Mouse (Mus musculus) forebrain, postnatal 0 days (tissue): ENCODE measurements around the gene Fbxo28. TPM values are rescaled to one million over a fixed set of nuclear protein-coding genes. Genes with fewer than 3 reads are reported as not detected.

ENCODE experiments used
- ATAC-seq: fragments of 200-750 bp; cut with Nextera tagmentation; 2 replicates; pipeline ENCODE4 v1.8.0; 2017; ENCODE audit warnings: mild to moderate bottlenecking, moderate library complexity
- DNase-seq: peaks from one replicate; pipeline ENCODE4 v3.0.0-alpha.2; 2015
- H3K27ac ChIP-seq: fragments of 300-500 bp; sonication (generic); 2 replicates; pipeline ENCODE4 v1.5.1; 2014; ENCODE audit warnings: low read depth, mild to moderate bottlenecking, antibody characterized with exemption, low read length, moderate library complexity, mixed read lengths
- H3K27me3 ChIP-seq: fragments of 300-500 bp; sonication (generic); 2 replicates; pipeline ENCODE4 v1.6.1; 2014; ENCODE audit warnings: mild to moderate bottlenecking, low read length, mixed read lengths; ENCODE audit not compliant: insufficient read depth
- H3K36me3 ChIP-seq: fragments of 300-500 bp; sonication (generic); 2 replicates; pipeline ENCODE4 v1.6.1; 2014; ENCODE audit warnings: mild to moderate bottlenecking, moderate library complexity; ENCODE audit not compliant: insufficient read depth
- H3K4me1 ChIP-seq: fragments of 300-500 bp; sonication (generic); 2 replicates; pipeline ENCODE4 v1.6.1; 2014; ENCODE audit warnings: antibody characterized with exemption; ENCODE audit not compliant: insufficient read depth
- H3K4me2 ChIP-seq: fragments of 300-500 bp; sonication (generic); 2 replicates; pipeline ENCODE4 v1.6.1; 2014; ENCODE audit warnings: low read depth, mild to moderate bottlenecking, moderate library complexity
- H3K4me3 ChIP-seq: fragments of 300-500 bp; sonication (generic); 2 replicates; pipeline ENCODE4 v1.5.1; 2014; ENCODE audit warnings: low read depth, low read length, mixed read lengths
- H3K9ac ChIP-seq: fragments of 300-500 bp; sonication (generic); 2 replicates; pipeline ENCODE4 v1.6.1; 2014; ENCODE audit warnings: mild to moderate bottlenecking
- H3K9me3 ChIP-seq: fragments of 300-500 bp; sonication (generic); 2 replicates; pipeline ENCODE4 v1.6.1; 2016; ENCODE audit warnings: low read length
- CTCF ChIP-seq: sonication (generic); IDR thresholded peaks from 2 replicates; pipeline ENCODE4 v1.5.1; 2016; ENCODE audit warnings: antibody characterized with exemption, control low read depth, low read depth
- WGBS: fragments of 180-500 bp; shearing (Covaris S2); extraction: QIAGEN DNeasy Blood & Tissue Kit; methylation state at CpG from one replicate; pipeline ENCODE4 v1.1.7; 2014; 5-methylcytosine and 5-hydroxymethylcytosine counted together
- polyA plus RNA-seq: library from polyadenylated mRNA; unstranded; fragments of >200 nt; fragmentation: Nextera tagmentation; extraction: Ambion mirVana; gene quantifications from 2 replicates; pipeline ENCODE4 v1.2.1, GENCODE M21; 2015
- total RNA-seq: library from RNA; depleted of rRNA; stranded (reverse); fragments of >200 nt; gene quantifications from 2 replicates; pipeline ENCODE4 v1.2.3, GENCODE M21; 2014

The Fbxo28 gene
- total and polyA plus RNA-seq, 2 experiments from 2014 or later, result 17.4 to 33.9 TPM

DNA sequence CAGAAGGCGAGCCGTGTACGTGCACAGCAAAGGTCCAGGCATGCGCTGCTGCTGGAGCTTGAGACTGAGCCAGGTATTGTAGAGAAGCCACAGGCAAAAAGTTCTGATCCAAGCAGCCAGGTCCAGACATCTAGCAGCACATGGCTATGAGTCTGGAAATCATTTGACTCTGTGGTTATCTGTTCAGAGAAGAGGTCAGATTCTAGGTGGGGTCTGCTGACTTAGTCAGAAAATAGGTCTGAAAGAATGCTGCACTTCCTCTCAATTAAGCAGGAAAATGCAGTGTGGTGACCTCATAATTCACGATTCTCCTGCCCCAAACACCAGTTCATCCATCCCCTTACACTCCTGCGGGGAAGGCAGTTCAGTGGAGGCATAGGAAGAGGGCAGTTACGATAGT lies 26.9 kb upstream of the Fbxo28 start:
- no peaks in the 10 kb centered on the region for H3K27me3 ChIP-seq
- DNase-seq (no peak), ATAC-seq (no peak)
- no peak for TF ChIP-seq CTCF
- H3K4me3 ChIP-seq, result no peak overlapping the region
- no peaks in the 10 kb centered on the region for H3K36me3 ChIP-seq
- H3K9me3 ChIP-seq, result no peaks in the 10 kb centered on the region
- no peaks in the 10 kb centered on the region for H3K4me1 ChIP-seq
- WGBS, result 69% methylated on average over 7 of the region's 7 CpGs
- no peak overlapping the region for H3K4me2 ChIP-seq
- H3K27ac ChIP-seq, result no peak overlapping the region
- H3K9ac ChIP-seq, result no peak overlapping the region

- H3K27me3 ChIP-seq, result no peaks in the 10 kb centered on the region
- no peaks in the 10 kb centered on the region for H3K4me1 ChIP-seq
- H3K9me3 ChIP-seq, result no peaks in the 10 kb centered on the region
- H3K36me3 ChIP-seq, result no peaks in the 10 kb centered on the region
- no peak overlapping the region for H3K4me3 ChIP-seq
- WGBS, result 52% methylated on average over 12 of the region's 12 CpGs
- DNase-seq (no peak), ATAC-seq (no peak)
- H3K27ac ChIP-seq, result no peak overlapping the region
- H3K4me2 ChIP-seq, result no peak overlapping the region
- no peak overlapping the region for H3K9ac ChIP-seq
- TF ChIP-seq CTCF, result no peak
These were observed 22.4 kb upstream of the Fbxo28 start for GRCm38 (mm10) chr1:182363683-182364404.

DNA sequence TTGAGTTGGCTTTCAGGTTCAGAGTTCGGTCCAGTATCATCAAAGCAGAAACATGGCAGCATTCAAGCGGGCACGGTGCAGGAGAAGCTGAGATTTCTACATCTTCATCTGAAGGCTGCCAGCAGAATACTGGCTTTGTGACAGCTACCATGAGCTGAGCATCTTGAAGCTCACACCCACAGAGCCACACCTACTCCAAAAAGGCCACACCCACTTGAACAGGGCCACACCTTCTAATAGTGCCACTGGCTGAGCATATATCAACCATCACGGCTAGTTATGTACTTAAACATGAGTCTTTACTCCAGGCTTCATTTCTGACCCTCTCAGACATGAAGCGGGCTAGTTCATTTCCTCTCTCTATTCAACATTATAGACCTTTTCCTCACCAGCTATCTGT lies 21.3 kb upstream of the Fbxo28 start:
- no peak overlapping the region for H3K27ac ChIP-seq
- whole genome bisulfite sequencing, result 95% methylated on average over 5 of the region's 5 CpGs
- DNase-seq (no peak), ATAC-seq (no peak)
- no peak overlapping the region for H3K4me2 ChIP-seq
- no peaks in the 10 kb centered on the region for H3K36me3 ChIP-seq
- no peaks in the 10 kb centered on the region for H3K9me3 ChIP-seq
- H3K4me1 ChIP-seq, result no peaks in the 10 kb centered on the region
- no peak overlapping the region for H3K4me3 ChIP-seq
- no peak for TF ChIP-seq CTCF
- no peaks in the 10 kb centered on the region for H3K27me3 ChIP-seq
- H3K9ac ChIP-seq, result no peak overlapping the region

DNA sequence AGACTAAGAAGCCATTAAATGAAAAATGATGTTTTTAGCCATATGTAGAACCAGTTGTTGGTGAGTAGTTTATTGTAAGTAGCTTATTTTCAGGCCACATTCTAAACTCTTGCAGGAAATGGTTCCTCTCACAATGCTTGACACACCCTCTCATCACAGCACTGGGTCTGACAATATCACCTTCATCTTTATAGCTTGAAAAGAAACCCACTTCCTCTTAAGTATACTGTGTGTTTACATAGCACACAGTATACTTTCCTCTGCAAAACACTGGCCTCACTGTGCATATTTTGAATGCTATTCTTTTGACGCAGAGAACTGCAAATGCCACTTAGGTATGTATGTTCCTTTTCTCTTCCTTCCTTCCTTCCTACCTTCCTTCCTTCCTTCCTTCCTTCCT lies 16.7 kb upstream of the Fbxo28 start:
- H3K4me2 ChIP-seq, result no peak overlapping the region
- no peaks in the 10 kb centered on the region for H3K4me1 ChIP-seq
- H3K27me3 ChIP-seq, result no peaks in the 10 kb centered on the region
- DNase-seq (no peak), ATAC-seq (no peak)
- no peaks in the 10 kb centered on the region for H3K9me3 ChIP-seq
- no peak overlapping the region for H3K27ac ChIP-seq
- no peak for TF ChIP-seq CTCF
- whole genome bisulfite sequencing, result 84% methylated on average over 1 of the region's 1 CpGs
- no peak overlapping the region for H3K4me3 ChIP-seq
- H3K36me3 ChIP-seq, result no peaks in the 10 kb centered on the region
- H3K9ac ChIP-seq, result no peak overlapping the region

- no peaks in the 10 kb centered on the region for H3K36me3 ChIP-seq
- no peak overlapping the region for H3K9ac ChIP-seq
- no peaks in the 10 kb centered on the region for H3K27me3 ChIP-seq
- no peak overlapping the region for H3K4me3 ChIP-seq
- no peak for DNase-seq
- H3K9me3 ChIP-seq, result no peaks in the 10 kb centered on the region
- TF ChIP-seq CTCF, result no peak
- H3K27ac ChIP-seq, result no peak overlapping the region
- 79% methylated on average over 11 of the region's 11 CpGs for WGBS
- no peak for ATAC-seq
- H3K4me2 ChIP-seq, result no peak overlapping the region
- no peaks in the 10 kb centered on the region for H3K4me1 ChIP-seq
These were observed 13.2 kb upstream of the Fbxo28 start for GRCm38 (mm10) chr1:182354504-182355147.

DNA sequence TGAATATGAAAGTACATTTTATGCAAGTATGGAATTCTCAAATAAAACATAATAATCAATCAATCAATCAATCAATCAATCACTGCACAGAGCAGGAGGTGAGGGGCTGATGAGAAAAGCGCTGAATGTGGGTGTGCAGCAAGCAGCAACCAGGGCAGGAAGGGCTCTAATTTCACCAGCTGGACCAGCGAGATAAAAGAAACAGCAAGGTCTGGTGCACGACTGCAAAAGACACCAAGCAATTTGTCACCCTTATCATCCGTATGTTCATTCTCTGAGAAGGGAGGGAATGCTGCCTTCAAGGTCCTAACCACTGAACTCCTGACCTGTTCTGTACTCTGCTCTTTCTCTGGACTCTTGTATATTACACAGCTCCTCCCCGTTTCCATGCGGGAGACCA lies 8.1 kb upstream of the Fbxo28 start:
- TF ChIP-seq CTCF, result no peak
- H3K36me3 ChIP-seq, result no peaks in the 10 kb centered on the region
- H3K4me3 ChIP-seq, result no peak overlapping the region
- no peak for DNase-seq
- no peaks in the 10 kb centered on the region for H3K9me3 ChIP-seq
- no peak overlapping the region for H3K4me2 ChIP-seq
- WGBS, result 92% methylated on average over 6 of the region's 6 CpGs
- no peak for ATAC-seq
- no peak overlapping the region for H3K27ac ChIP-seq
- H3K9ac ChIP-seq, result no peak overlapping the region
- H3K27me3 ChIP-seq, result no peaks in the 10 kb centered on the region
- H3K4me1 ChIP-seq, result no peaks in the 10 kb centered on the region

GRCm38 (mm10) chr1:182346491-182346890 lies 5.1 kb upstream of the Fbxo28 start:
- Histone ChIP-seq H3K4me3 (no peak overlapping the region), H3K9ac (no peak overlapping the region), H3K27ac (no peak overlapping the region), H3K9me3 (no peaks in the 10 kb centered on the region), H3K27me3 (no peaks in the 10 kb centered on the region), H3K36me3 (no peaks in the 10 kb centered on the region), H3K4me2 (no peak overlapping the region), H3K4me1 (no peaks in the 10 kb centered on the region)
- 63% methylated on average over 5 of the region's 5 CpGs for WGBS
- no peak for TF ChIP-seq CTCF
- DNase-seq (peak; percentile 10), ATAC-seq (no peak)
